Mouse (Mus musculus) MEL (cell line): ENCODE data around the gene Chgb. TPM values are rescaled to one million over a fixed set of nuclear protein-coding genes. Genes with fewer than 3 reads are reported as not detected.
A peak's percentile ranks its signal among the peaks of the same experiment; 100 is the strongest.

Experiments used
- DNase-seq: peaks from one replicate; pipeline ENCODE4 v3.0.0; 2011; ENCODE audit warnings: low read depth, low spot score
- H3K27ac ChIP-seq: 2 replicates; pipeline ENCODE4 v1.5.1; 2012; ENCODE audit warnings: low read depth, mild to moderate bottlenecking, control low read depth, low read length, moderate library complexity; ENCODE audit not compliant: control insufficient read depth
- H3K27me3 ChIP-seq, 2 experiments: fragments of 150-350 bp in 1 of 2; sonication (generic) in 1 of 2; 2 replicates each; pipeline ENCODE4 v1.6.1; 2012; ENCODE audit warnings: low read length in 2 of 2, mild to moderate bottlenecking in 2 of 2, improper control_type of control experiment in 1 of 2, moderate library complexity in 1 of 2; ENCODE audit not compliant: insufficient read depth in 2 of 2, control insufficient read depth in 1 of 2
- H3K36me3 ChIP-seq, 2 experiments: 2 replicates each; pipeline ENCODE4 v1.6.1; 2012 to 2014; ENCODE audit warnings: low read length in 2 of 2, improper control_type of control experiment in 1 of 2, inconsistent platforms in 1 of 2, mild to moderate bottlenecking in 1 of 2; ENCODE audit not compliant: insufficient read depth in 2 of 2, control insufficient read depth in 1 of 2
- H3K4me1 ChIP-seq, 2 experiments: fragments of 150-350 bp in 1 of 2; sonication (generic) in 1 of 2; 2 replicates each; pipeline ENCODE4 v1.6.1; 2012; ENCODE audit warnings: low read length in 2 of 2, improper control_type of control experiment in 1 of 2, mild to moderate bottlenecking in 1 of 2; ENCODE audit not compliant: insufficient read depth in 2 of 2, control insufficient read depth in 1 of 2
- H3K4me3 ChIP-seq, 2 experiments: fragments of 150-350 bp in 1 of 2; sonication (generic) in 1 of 2; 2 replicates each; pipeline ENCODE4 v1.5.1; 2012; ENCODE audit warnings: low read depth in 2 of 2, low read length in 2 of 2, mild to moderate bottlenecking in 2 of 2, moderate library complexity in 2 of 2, control low read depth in 1 of 2, improper control_type of control experiment in 1 of 2; ENCODE audit not compliant: control insufficient read depth in 1 of 2, insufficient read depth in 1 of 2
- H3K79me2 ChIP-seq: 2 replicates; pipeline ENCODE4 v1.6.1; 2012; ENCODE audit warnings: mild to moderate bottlenecking, low read length, moderate library complexity; ENCODE audit not compliant: control insufficient read depth, poor library complexity, insufficient read depth
- H3K9ac ChIP-seq: 2 replicates; pipeline ENCODE4 v1.6.1; 2012; ENCODE audit warnings: low read depth, mild to moderate bottlenecking, control low read depth, low read length, moderate library complexity; ENCODE audit not compliant: control insufficient read depth, poor library complexity, severe bottlenecking
- H3K9me3 ChIP-seq: fragments of 150-350 bp; sonication (generic); replicated peaks from 2 replicates; pipeline ENCODE4 v1.6.1; 2012; ENCODE audit warnings: mild to moderate bottlenecking, low read length, improper control_type of control experiment, moderate library complexity; ENCODE audit not compliant: insufficient read depth
- BHLHE40 ChIP-seq: IDR thresholded peaks from 2 replicates; pipeline ENCODE4 v1.6.1; 2012; ENCODE audit warnings: low read depth, mild to moderate bottlenecking, inconsistent platforms, low read length, improper control_type of control experiment, borderline replicate concordance
- CHD1 ChIP-seq: IDR thresholded peaks from 2 replicates; pipeline ENCODE4 v1.6.1; 2012; ENCODE audit warnings: low read depth, mild to moderate bottlenecking, inconsistent platforms, low read length, improper control_type of control experiment
- CHD2 ChIP-seq: IDR thresholded peaks from 2 replicates; pipeline ENCODE4 v1.6.1; 2011; ENCODE audit warnings: low read length, improper control_type of control experiment
- CTCF ChIP-seq, 3 experiments: IDR thresholded peaks in 2 of 3; conservative IDR thresholded peaks in 1 of 3; 2 replicates each; pipeline ENCODE4 v1.5.1; 2011 to 2012; ENCODE audit warnings: low read length in 3 of 3, low read depth in 2 of 3, mild to moderate bottlenecking in 2 of 3, improper control_type of control experiment in 1 of 3, inconsistent platforms in 1 of 3, mixed read lengths in 1 of 3, moderate library complexity in 1 of 3; ENCODE audit not compliant: control insufficient read depth in 1 of 3, insufficient read depth in 1 of 3, poor library complexity in 1 of 3, severe bottlenecking in 1 of 3
- E2F4 ChIP-seq: IDR thresholded peaks from 2 replicates; pipeline ENCODE4 v1.6.1; 2011; ENCODE audit warnings: low read depth, low read length, improper control_type of control experiment, borderline replicate concordance
- ELF1 ChIP-seq: IDR thresholded peaks from 2 replicates; pipeline ENCODE4 v1.6.1; 2014; ENCODE audit warnings: low read depth, mild to moderate bottlenecking, inconsistent platforms, low read length, improper control_type of control experiment, moderate library complexity
- EP300 ChIP-seq, 2 experiments: IDR thresholded peaks; 2 replicates each; pipeline ENCODE4 v1.6.1; 2011; ENCODE audit warnings: improper control_type of control experiment in 2 of 2, low read length in 2 of 2, low read depth in 1 of 2, mild to moderate bottlenecking in 1 of 2
- ETS1 ChIP-seq: IDR thresholded peaks from 2 replicates; pipeline ENCODE4 v1.6.1; 2012; ENCODE audit warnings: low read depth, mild to moderate bottlenecking, inconsistent platforms, low read length, improper control_type of control experiment, moderate library complexity
- HCFC1 ChIP-seq: IDR thresholded peaks from 2 replicates; pipeline ENCODE4 v1.6.1; 2012; ENCODE audit warnings: low read depth, mild to moderate bottlenecking, inconsistent platforms, low read length, improper control_type of control experiment, moderate library complexity
- JUND ChIP-seq: IDR thresholded peaks from 2 replicates; pipeline ENCODE4 v1.6.1; 2011; ENCODE audit warnings: low read depth, mild to moderate bottlenecking, improper control_type of control experiment, low read length
- KAT2A ChIP-seq: conservative IDR thresholded peaks from 2 replicates; pipeline ENCODE4 v1.6.1; 2012; ENCODE audit warnings: low read depth, low read length, improper control_type of control experiment, inconsistent platforms
- MAFK ChIP-seq: IDR thresholded peaks from 2 replicates; pipeline ENCODE4 v1.6.1; 2011; ENCODE audit warnings: low read depth, mild to moderate bottlenecking, low read length, improper control_type of control experiment, borderline replicate concordance
- MAX ChIP-seq: IDR thresholded peaks from 2 replicates; pipeline ENCODE4 v1.6.1; 2011; ENCODE audit warnings: low read length, improper control_type of control experiment
- MAZ ChIP-seq: IDR thresholded peaks from 2 replicates; pipeline ENCODE4 v1.6.1; 2012; ENCODE audit warnings: low read depth, mild to moderate bottlenecking, inconsistent platforms, low read length, improper control_type of control experiment
- MEF2A ChIP-seq: IDR thresholded peaks from 2 replicates; pipeline ENCODE4 v1.6.1; 2014; ENCODE audit warnings: low read depth, mild to moderate bottlenecking, inconsistent platforms, low read length, improper control_type of control experiment; ENCODE audit not compliant: poor library complexity, insufficient replicate concordance, severe bottlenecking; ENCODE audit errors: extremely low read depth
- MXI1 ChIP-seq: IDR thresholded peaks from 2 replicates; pipeline ENCODE4 v1.6.1; 2011; ENCODE audit warnings: mild to moderate bottlenecking, low read depth, low read length, improper control_type of control experiment
- MYB ChIP-seq: IDR thresholded peaks from 2 replicates; pipeline ENCODE4 v1.6.1; 2011; ENCODE audit warnings: mild to moderate bottlenecking, low read depth, low read length, improper control_type of control experiment
- NELFE ChIP-seq: IDR thresholded peaks from 2 replicates; pipeline ENCODE4 v1.6.1; 2011; ENCODE audit warnings: low read depth, low read length, improper control_type of control experiment
- NRF1 ChIP-seq: IDR thresholded peaks from 2 replicates; pipeline ENCODE4 v1.6.1; 2014; ENCODE audit warnings: low read depth, mild to moderate bottlenecking, inconsistent platforms, low read length, improper control_type of control experiment, moderate library complexity; ENCODE audit not compliant: poor library complexity, insufficient read depth, severe bottlenecking
- POLR2A ChIP-seq, 2 experiments: IDR thresholded peaks; 2 replicates each; pipeline ENCODE4 v1.6.1; 2011 to 2012; ENCODE audit warnings: low read length in 2 of 2, mild to moderate bottlenecking in 2 of 2, control low read depth in 1 of 2, improper control_type of control experiment in 1 of 2, low read depth in 1 of 2, moderate library complexity in 1 of 2; ENCODE audit not compliant: control insufficient read depth in 1 of 2, insufficient read depth in 1 of 2, poor library complexity in 1 of 2
- POLR2AphosphoS2 ChIP-seq: IDR thresholded peaks from 2 replicates; pipeline ENCODE4 v1.6.1; 2011; ENCODE audit warnings: low read length, improper control_type of control experiment
- POLR2AphosphoS5 ChIP-seq: IDR thresholded peaks from 2 replicates; pipeline ENCODE4 v1.6.1; 2012; ENCODE audit warnings: low read depth, borderline replicate concordance, mild to moderate bottlenecking, inconsistent platforms, low read length, moderate library complexity, mixed read lengths
- RAD21 ChIP-seq: IDR thresholded peaks from 2 replicates; pipeline ENCODE4 v1.6.1; 2011; ENCODE audit warnings: mild to moderate bottlenecking, low read depth, low read length, improper control_type of control experiment
- RCOR1 ChIP-seq: IDR thresholded peaks from 2 replicates; pipeline ENCODE4 v1.6.1; 2012; ENCODE audit warnings: low read depth, mild to moderate bottlenecking, inconsistent platforms, low read length, improper control_type of control experiment
- SIN3A ChIP-seq: IDR thresholded peaks from 2 replicates; pipeline ENCODE4 v1.6.1; 2012; ENCODE audit warnings: low read length, improper control_type of control experiment, inconsistent platforms
- TAL1 ChIP-seq: IDR thresholded peaks from 2 replicates; pipeline ENCODE4 v1.6.1; 2012; ENCODE audit warnings: mild to moderate bottlenecking, inconsistent platforms, low read length, moderate library complexity, mixed read lengths
- TBP ChIP-seq: IDR thresholded peaks from 2 replicates; pipeline ENCODE4 v1.8.0; 2011; ENCODE audit warnings: low read depth, low read length, improper control_type of control experiment
- TCF12 ChIP-seq: IDR thresholded peaks from 2 replicates; pipeline ENCODE4 v1.6.1; 2014; ENCODE audit warnings: low read depth, mild to moderate bottlenecking, inconsistent platforms, low read length, improper control_type of control experiment, moderate library complexity
- UBTF ChIP-seq: IDR thresholded peaks from 2 replicates; pipeline ENCODE4 v1.6.1; 2012; ENCODE audit warnings: low read depth, mild to moderate bottlenecking, inconsistent platforms, low read length, improper control_type of control experiment, moderate library complexity, borderline replicate concordance; ENCODE audit not compliant: insufficient read depth
- USF1 ChIP-seq: IDR thresholded peaks from 2 replicates; pipeline ENCODE4 v1.6.1; 2014; ENCODE audit warnings: low read depth, mild to moderate bottlenecking, inconsistent platforms, low read length, improper control_type of control experiment, moderate library complexity
- USF2 ChIP-seq, 2 experiments: IDR thresholded peaks; 2 replicates each; pipeline ENCODE4 v1.6.1; 2011 to 2012; ENCODE audit warnings: improper control_type of control experiment in 2 of 2, low read length in 2 of 2, borderline replicate concordance in 1 of 2, inconsistent platforms in 1 of 2, low read depth in 1 of 2, mild to moderate bottlenecking in 1 of 2; ENCODE audit not compliant: insufficient read depth in 1 of 2
- ZC3H11A ChIP-seq: IDR thresholded peaks from 2 replicates; pipeline ENCODE4 v1.6.1; 2012; ENCODE audit warnings: low read depth, mild to moderate bottlenecking, inconsistent platforms, low read length, improper control_type of control experiment
- ZKSCAN1 ChIP-seq: IDR thresholded peaks from 2 replicates; pipeline ENCODE4 v1.6.1; 2012; ENCODE audit warnings: low read depth, mild to moderate bottlenecking, inconsistent platforms, low read length, improper control_type of control experiment, moderate library complexity
- ZMIZ1 ChIP-seq: IDR thresholded peaks from 2 replicates; pipeline ENCODE4 v1.6.1; 2012; ENCODE audit warnings: low read depth, mild to moderate bottlenecking, inconsistent platforms, low read length, improper control_type of control experiment, moderate library complexity
- ZNF384 ChIP-seq: IDR thresholded peaks from 2 replicates; pipeline ENCODE4 v1.6.1; 2012; ENCODE audit warnings: low read depth, mild to moderate bottlenecking, inconsistent platforms, low read length, improper control_type of control experiment
- polyA plus RNA-seq, 2 experiments: library from polyadenylated mRNA; stranded (reverse) in 1 of 2; unstranded in 1 of 2; fragments of >175 nt in 1 of 2; fragments of >200 nt in 1 of 2; gene quantifications; 2 replicates each; pipeline versions ENCODE4 v1.2.1 to v1.2.4; 2012; ENCODE audit warnings: low replicate concordance in 2 of 2, low read depth in 1 of 2; ENCODE audit not compliant: insufficient read length in 2 of 2, insufficient read depth in 1 of 2, missing spikeins in 1 of 2
- total RNA-seq: library from RNA; depleted of rRNA; stranded (reverse); fragments of 300-350 nt; gene quantifications from 2 replicates; pipeline ENCODE4 v1.2.3, GENCODE M21; 2012

The Chgb gene
- total and polyA plus RNA-seq, 3 experiments, result 0.06 TPM; not detected in 2

- Histone ChIP-seq H3K79me2 (peaks cover 32% of the 10 kb centered on the region), H3K4me3 (peak within 1 kb of the TSS; percentile 91 to 100), H3K36me3 (peaks cover 3 to 9% of the 10 kb centered on the region in 2 experiments), H3K27me3 (no peaks in the 10 kb centered on the region), H3K4me1 (peaks cover 2 to 15% of the 10 kb centered on the region in 2 experiments; a peak in 3 of 4 replicates), H3K9ac (peak within 1 kb of the TSS; percentile 98), H3K9me3 (no peaks in the 10 kb centered on the region), H3K27ac (peak within 1 kb of the TSS; percentile 84)
- DNase-seq, result peak; percentile 99
- TF ChIP-seq TAL1 (no peak), CTCF (IDR thresholded peaks at IDR 0.05 in 2 of 3, conservative IDR thresholded peaks at IDR 0.05 in 1 of 3; ENCODE audit: control insufficient read depth in 1 of 3, insufficient read depth in 1 of 3, low read depth in 2 of 3, low read length in 3 of 3, poor library complexity in 1 of 3, severe bottlenecking in 1 of 3) (no peak), HCFC1 (peak; percentile 96), JUND (no peak), MAZ (peak; percentile 20; the same call in 1 of the 2 replicates), BHLHE40 (peak; percentile 79; the same call in 1 of the 2 replicates), MXI1 (peak; percentile 99), TBP (peak; percentile 80; the same call in 1 of the 2 replicates), MAX (peak; percentile 98), EP300 (IDR thresholded peaks at IDR 0.05; ENCODE audit: low read depth in 1 of 2, low read length in 2 of 2) (no peak), CHD1 (no peak), ZC3H11A (no peak), POLR2A (IDR thresholded peaks at IDR 0.05; ENCODE audit: control insufficient read depth in 1 of 2, insufficient read depth in 1 of 2, low read depth in 1 of 2, low read length in 2 of 2, poor library complexity in 1 of 2) (peak; percentile 35 to 86; a peak in 3 of 4 replicates), ZMIZ1 (peak; percentile 59), NRF1 (peak; percentile 28; the same call in 1 of the 2 replicates), MYB (no peak), CHD2 (no peak; the same call in 1 of the 2 replicates), UBTF (no peak), NELFE (peak; percentile 88), ETS1 (peak; percentile 21; the same call in 1 of the 2 replicates), E2F4 (0 out of 2 replicates have a peak, but pooled peaks have one; percentile 36), TCF12 (peak; percentile 22; the same call in 1 of the 2 replicates), ELF1 (peak; percentile 100), ZKSCAN1 (no peak), KAT2A (peak; percentile 79), RCOR1 (no peak), POLR2AphosphoS2 (peak; percentile 68; the same call in 1 of the 2 replicates), MAFK (no peak), ZNF384 (no peak), RAD21 (no peak), POLR2AphosphoS5 (no peak), MEF2A (no peak), SIN3A (peak; percentile 99), USF1 (peak; percentile 92), USF2 (IDR thresholded peaks at IDR 0.05; ENCODE audit: borderline replicate concordance in 1 of 2, insufficient read depth in 1 of 2, low read depth in 1 of 2, low read length in 2 of 2) (0 out of 4 replicates have a peak, but pooled peaks of 1 of the 2 experiments have one; percentile 24)
These were observed 34.7 kb downstream of the Chgb start, which contains the start of the genes Trmt6 and Mcm8 for GRCm38 (mm10) chr2:132815608-132816314. Trmt6 (minus strand) TSS chr2:132816055. Mcm8 (plus strand) TSS chr2:132816141.
